Mouse (Mus musculus) testis, adult 2 months (tissue): Measurements from ENCODE around the gene Dhdds. TPM values are rescaled to one million over a fixed set of nuclear protein-coding genes. Genes with fewer than 3 reads are reported as not detected.

Experiments used
- H3K27ac ChIP-seq: fragments of 200-500 bp; 2 replicates; pipeline ENCODE4 v1.5.1; 2012; ENCODE audit warnings: low read depth, low read length; ENCODE audit not compliant: control insufficient read depth, insufficient read depth
- H3K27me3 ChIP-seq: fragments of 200-500 bp; 2 replicates; pipeline ENCODE4 v1.6.1; 2012; ENCODE audit warnings: mild to moderate bottlenecking, low read length, moderate library complexity; ENCODE audit not compliant: control insufficient read depth, insufficient read depth
- H3K36me3 ChIP-seq: fragments of 200-500 bp; 2 replicates; pipeline ENCODE4 v1.6.1; 2012; ENCODE audit warnings: mild to moderate bottlenecking, low read length; ENCODE audit not compliant: control insufficient read depth, insufficient read depth
- H3K4me1 ChIP-seq: fragments of 200-500 bp; 2 replicates; pipeline ENCODE4 v1.6.1; 2012; ENCODE audit warnings: low read length; ENCODE audit not compliant: control insufficient read depth, insufficient read depth
- H3K4me3 ChIP-seq: fragments of 200-500 bp; 2 replicates; pipeline ENCODE4 v1.5.1; 2012; ENCODE audit warnings: low read depth, mild to moderate bottlenecking, low read length, moderate library complexity, mixed read lengths; ENCODE audit not compliant: control insufficient read depth
- CTCF ChIP-seq: fragments of 200-500 bp; IDR thresholded peaks from 2 replicates; pipeline ENCODE4 v1.5.1; 2012; ENCODE audit warnings: low read depth, mild to moderate bottlenecking, inconsistent platforms, low read length, moderate library complexity; ENCODE audit not compliant: control insufficient read depth, insufficient read depth, insufficient replicate concordance
- POLR2A ChIP-seq: fragments of 200-500 bp; IDR thresholded peaks from 2 replicates; pipeline ENCODE4 v1.6.1; 2012; ENCODE audit warnings: low read depth, mild to moderate bottlenecking, inconsistent platforms, low read length, moderate library complexity; ENCODE audit not compliant: control insufficient read depth
- polyA plus RNA-seq: library from polyadenylated mRNA; depleted of rRNA; stranded (reverse); fragments of >200 nt; gene quantifications from 2 replicates; pipeline ENCODE4 v1.2.3, GENCODE M21; 2012

The Dhdds gene
- polyA plus RNA-seq, 1 experiment = 17.3 TPM

GRCm38 (mm10) chr4:133941576-133941975, 59.1 kb downstream of the Dhdds start:
- H3K27ac ChIP-seq = no peak overlapping the region

GRCm38 (mm10) chr4:133940386-133941260, 60.1 kb downstream of the Dhdds start:
- no peak overlapping the region for H3K4me3 ChIP-seq
- H3K27me3 ChIP-seq = no peaks in the 10 kb centered on the region
- no peak overlapping the region for H3K27ac ChIP-seq
- no peaks in the 10 kb centered on the region for H3K36me3 ChIP-seq
- no peak for TF ChIP-seq CTCF
- TF ChIP-seq POLR2A = no peak
- H3K4me1 ChIP-seq = no peaks in the 10 kb centered on the region

More at GRCm38 (mm10) chr4:133941576-133941975, 59.1 kb downstream of the Dhdds start:
- H3K27me3 ChIP-seq = no peaks in the 10 kb centered on the region
- H3K36me3 ChIP-seq = no peaks in the 10 kb centered on the region
- no peaks in the 10 kb centered on the region for H3K4me1 ChIP-seq
- H3K4me3 ChIP-seq = no peak overlapping the region
- TF ChIP-seq CTCF (no peak), POLR2A (no peak)

DNA sequence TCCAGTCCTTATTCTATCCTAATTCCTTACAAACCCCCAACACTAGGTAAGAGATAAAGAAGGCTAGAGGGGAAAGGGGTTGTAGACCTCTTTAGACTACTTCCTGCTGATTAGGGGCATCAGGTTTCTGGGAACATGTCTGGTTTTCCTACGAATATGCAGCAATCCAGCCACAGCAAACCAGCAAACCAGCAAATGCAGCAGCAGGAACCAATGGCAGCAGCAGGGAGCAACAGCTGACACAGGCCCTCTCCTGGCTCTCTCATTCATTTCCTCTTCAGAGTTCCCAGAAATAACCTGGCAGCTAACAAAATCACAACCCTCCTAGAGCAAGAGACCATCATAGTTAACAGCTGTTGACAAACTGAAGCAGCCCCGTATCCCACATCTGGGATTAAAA, 62.6 kb downstream of the Dhdds start:
- Histone ChIP-seq H3K36me3 (no peaks in the 10 kb centered on the region), H3K27ac (no peak overlapping the region), H3K4me3 (no peak overlapping the region), H3K27me3 (no peaks in the 10 kb centered on the region), H3K4me1 (no peaks in the 10 kb centered on the region)
- TF ChIP-seq POLR2A (no peak), CTCF (no peak)

DNA sequence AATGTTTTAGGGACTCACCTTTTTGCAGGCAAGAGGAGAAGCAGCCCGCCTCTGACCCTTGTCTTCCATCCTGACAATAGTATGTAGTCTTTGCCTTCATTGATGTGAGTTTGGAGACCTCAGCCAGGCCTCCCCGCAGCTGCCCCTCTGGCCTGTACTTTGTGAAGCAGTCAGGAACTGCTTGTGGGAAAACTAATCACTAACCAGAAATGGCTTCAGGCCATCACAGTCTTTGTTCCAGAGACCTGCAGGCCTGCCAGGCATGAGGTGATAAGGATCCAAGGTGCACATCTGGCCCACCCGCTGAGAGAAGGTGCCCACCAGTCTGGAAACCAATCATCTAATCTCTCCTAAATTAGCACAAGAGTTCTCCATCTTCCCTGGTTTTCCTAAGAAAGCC, 68.9 kb downstream of the Dhdds start:
- H3K4me1 ChIP-seq = peaks cover 10% of the 10 kb centered on the region
- no peak overlapping the region for H3K27ac ChIP-seq
- H3K36me3 ChIP-seq = no peaks in the 10 kb centered on the region
- H3K27me3 ChIP-seq = no peaks in the 10 kb centered on the region
- no peak overlapping the region for H3K4me3 ChIP-seq
- TF ChIP-seq CTCF = no peak
- no peak for TF ChIP-seq POLR2A

- Histone ChIP-seq H3K27ac (no peak overlapping the region), H3K36me3 (no peaks in the 10 kb centered on the region), H3K4me3 (no peak overlapping the region), H3K27me3 (no peaks in the 10 kb centered on the region), H3K4me1 (peaks cover 10% of the 10 kb centered on the region)
- no peak for TF ChIP-seq POLR2A
- TF ChIP-seq CTCF = no peak
These were observed 69.4 kb downstream of the Dhdds start for GRCm38 (mm10) chr4:133931349-133931748.

GRCm38 (mm10) chr4:133929278-133929670, 71.4 kb downstream of the Dhdds start:
- no peaks in the 10 kb centered on the region for H3K27me3 ChIP-seq
- H3K36me3 ChIP-seq = no peaks in the 10 kb centered on the region
- peak overlapping the region; percentile 89 for H3K4me3 ChIP-seq
- no peak for TF ChIP-seq POLR2A
- no peak for TF ChIP-seq CTCF
- H3K4me1 ChIP-seq = peaks cover 10% of the 10 kb centered on the region
- peak overlapping the region; percentile 69 for H3K27ac ChIP-seq

DNA sequence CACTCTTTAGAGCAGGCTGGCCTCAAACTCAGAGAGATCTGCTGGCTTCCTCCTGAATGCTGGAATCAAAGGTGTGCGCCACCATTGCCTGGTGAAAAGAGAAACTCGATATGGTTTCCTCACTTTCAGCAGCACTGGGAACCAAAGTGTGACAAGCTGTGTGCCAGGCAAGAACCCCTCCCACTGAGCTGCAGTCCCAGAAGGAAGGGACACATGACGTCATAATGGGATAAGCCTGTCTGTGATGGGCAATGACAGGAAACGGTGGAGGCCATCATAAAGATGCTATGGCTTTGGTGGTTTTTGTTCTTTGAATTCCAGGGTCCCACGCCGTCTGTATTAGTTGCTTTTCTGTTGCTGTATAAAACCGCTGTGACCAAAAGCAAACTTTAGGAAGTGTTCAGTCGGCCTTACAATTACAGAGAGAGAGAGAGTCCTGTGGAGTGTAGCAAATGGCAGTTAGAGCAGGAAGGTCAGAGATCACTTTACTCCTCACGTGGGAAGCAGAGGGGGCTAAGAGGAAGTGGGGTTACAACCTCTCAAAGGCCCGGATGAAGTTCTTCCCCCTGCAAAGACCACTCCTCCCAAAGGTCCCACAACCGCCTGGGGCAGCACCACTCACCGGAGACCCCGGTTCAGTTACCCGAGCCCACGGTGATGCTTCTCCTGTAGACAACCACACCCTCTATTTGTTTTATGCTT, 72.0 kb downstream of the Dhdds start:
- peak; percentile 87 for TF ChIP-seq POLR2A
- TF ChIP-seq CTCF = no peak
- Histone ChIP-seq H3K36me3 (no peaks in the 10 kb centered on the region), H3K4me1 (peaks cover 10% of the 10 kb centered on the region), H3K27me3 (no peaks in the 10 kb centered on the region), H3K27ac (peak overlapping the region; percentile 69), H3K4me3 (peak overlapping the region; percentile 89)

DNA sequence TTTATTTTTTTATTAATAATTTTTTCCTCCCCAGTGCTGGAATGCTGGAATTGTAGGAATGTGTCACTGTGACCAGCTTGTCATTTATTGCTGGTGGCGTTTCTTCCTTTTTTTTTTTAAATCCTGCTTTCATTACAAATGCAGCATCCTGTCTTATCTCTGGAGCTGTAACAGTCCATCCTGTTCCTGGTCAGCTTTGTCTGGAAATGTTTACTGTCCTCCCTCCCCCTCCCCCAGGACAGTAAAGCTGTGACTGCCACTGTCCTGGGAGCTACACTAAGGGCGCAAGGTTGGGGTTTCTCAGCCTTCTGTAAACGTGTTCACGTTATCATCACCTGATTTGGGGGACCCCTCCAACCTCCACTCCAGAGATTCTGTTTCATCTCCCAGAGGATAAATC, 75.5 kb downstream of the Dhdds start:
- TF ChIP-seq CTCF (no peak), POLR2A (no peak)
- Histone ChIP-seq H3K27ac (no peak overlapping the region), H3K4me1 (peaks cover 10% of the 10 kb centered on the region), H3K36me3 (no peaks in the 10 kb centered on the region), H3K4me3 (no peak overlapping the region), H3K27me3 (no peaks in the 10 kb centered on the region)
